Mouse (Mus musculus) heart, embryonic 16.5 days (tissue): ENCODE measurements around the gene Rims4. TPM values are rescaled to one million over a fixed set of nuclear protein-coding genes. Genes with fewer than 3 reads are reported as not detected.

Experiments used
- ATAC-seq: fragments of 200-750 bp; cut with Nextera tagmentation; replicated peaks from 2 replicates; pipeline ENCODE4 v1.8.0; 2017; ENCODE audit warnings: moderate number of reproducible peaks; ENCODE audit not compliant: insufficient read depth, low FRiP score; ENCODE audit errors: extremely low read depth
- H3K27ac ChIP-seq: fragments of 300-500 bp; sonication (generic); 2 replicates; pipeline ENCODE4 v1.5.1; 2014; ENCODE audit warnings: mild to moderate bottlenecking, low read length, control low read depth, moderate library complexity
- H3K27me3 ChIP-seq: fragments of 300-500 bp; sonication (generic); 2 replicates; pipeline ENCODE4 v1.6.1; 2014; ENCODE audit warnings: low read length, mixed read lengths; ENCODE audit not compliant: control insufficient read depth, insufficient read depth
- H3K36me3 ChIP-seq: fragments of 300-500 bp; sonication (generic); 2 replicates; pipeline ENCODE4 v1.6.1; 2014; ENCODE audit not compliant: control insufficient read depth, insufficient read depth
- H3K4me1 ChIP-seq: fragments of 300-500 bp; sonication (generic); 2 replicates; pipeline ENCODE4 v1.6.1; 2014; ENCODE audit warnings: low read length, mixed read lengths; ENCODE audit not compliant: control insufficient read depth, insufficient read depth
- H3K4me2 ChIP-seq: fragments of 300-500 bp; sonication (generic); 2 replicates; pipeline ENCODE4 v1.6.1; 2014; ENCODE audit warnings: low read depth, mild to moderate bottlenecking, control low read depth, low read length
- H3K4me3 ChIP-seq: fragments of 300-500 bp; sonication (generic); 2 replicates; pipeline ENCODE4 v1.5.1; 2014; ENCODE audit warnings: mild to moderate bottlenecking, control low read depth, low read length
- H3K9ac ChIP-seq: fragments of 300-500 bp; sonication (generic); 2 replicates; pipeline ENCODE4 v1.6.1; 2014; ENCODE audit warnings: low read length, control low read depth
- H3K9me3 ChIP-seq: fragments of 300-500 bp; sonication (generic); replicated peaks from 2 replicates; pipeline ENCODE4 v1.6.1; 2016; ENCODE audit warnings: low read length; ENCODE audit not compliant: control insufficient read depth
- WGBS: fragments of 180-500 bp; shearing (Covaris S2); extraction: QIAGEN DNeasy Blood & Tissue Kit; methylation state at CpG from one replicate; pipeline ENCODE4 v1.1.7; 2014; 5-methylcytosine and 5-hydroxymethylcytosine counted together
- polyA plus RNA-seq: library from polyadenylated mRNA; unstranded; fragments of >200 nt; fragmentation: Nextera tagmentation; extraction: Ambion mirVana; gene quantifications from 2 replicates; pipeline ENCODE4 v1.2.1, GENCODE M21; 2015

The Rims4 gene
- polyA plus RNA-seq, result 0.12 and 0.31 TPM in 2 replicates

- Histone ChIP-seq H3K9ac (peak within 1 kb of the TSS; percentile 69; the same call in 1 of the 2 replicates), H3K4me2 (peak within 1 kb of the TSS; percentile 96), H3K27me3 (peaks cover 73% of the 10 kb centered on the region), H3K36me3 (no peaks in the 10 kb centered on the region), H3K4me1 (peaks cover 4% of the 10 kb centered on the region; the same call in 1 of the 2 replicates), H3K27ac (no peak within 1 kb of the TSS), H3K4me3 (peak within 1 kb of the TSS; percentile 64), H3K9me3 (no peaks in the 10 kb centered on the region)
- ATAC-seq, result peak; percentile 78
- 1% methylated on average over 70 of the region's 115 CpGs for WGBS
These were observed at the start of gene Rims4 for GRCm38 (mm10) chr2:163918317-163919258. Gene Rims4, minus strand, starts transcription at chr2:163918683.

- 63% methylated on average over 7 of the region's 7 CpGs for WGBS
- Histone ChIP-seq H3K9ac (no peak overlapping the region), H3K4me1 (no peaks in the 10 kb centered on the region), H3K27ac (no peak overlapping the region), H3K36me3 (no peaks in the 10 kb centered on the region), H3K9me3 (no peaks in the 10 kb centered on the region), H3K4me2 (no peak overlapping the region), H3K27me3 (peaks cover 6% of the 10 kb centered on the region; the same call in 1 of the 2 replicates), H3K4me3 (no peak overlapping the region)
- ATAC-seq, result no peak
These were observed 47.2 kb upstream of the Rims4 start for GRCm38 (mm10) chr2:163965706-163966105.

GRCm38 (mm10) chr2:163964606-163965560 lies 46.4 kb upstream of the Rims4 start:
- ATAC-seq, result no peak
- Histone ChIP-seq H3K36me3 (no peaks in the 10 kb centered on the region), H3K4me2 (no peak overlapping the region), H3K9me3 (no peaks in the 10 kb centered on the region), H3K27me3 (peaks cover 6% of the 10 kb centered on the region; the same call in 1 of the 2 replicates), H3K9ac (no peak overlapping the region), H3K4me3 (no peak overlapping the region), H3K27ac (no peak overlapping the region), H3K4me1 (no peaks in the 10 kb centered on the region)
- 63% methylated on average over 19 of the region's 19 CpGs for WGBS

GRCm38 (mm10) chr2:163953622-163954310 lies 35.3 kb upstream of the Rims4 start:
- Histone ChIP-seq H3K9me3 (no peaks in the 10 kb centered on the region), H3K4me2 (no peak overlapping the region), H3K27ac (no peak overlapping the region), H3K4me3 (no peak overlapping the region), H3K36me3 (no peaks in the 10 kb centered on the region), H3K9ac (no peak overlapping the region), H3K27me3 (peaks cover 8% of the 10 kb centered on the region; the same call in 1 of the 2 replicates), H3K4me1 (no peaks in the 10 kb centered on the region)
- WGBS, result 78% methylated on average over 7 of the region's 7 CpGs
- ATAC-seq, result no peak

GRCm38 (mm10) chr2:163951770-163952169 lies 33.3 kb upstream of the Rims4 start:
- peak; percentile 67; the same call in 1 of the 2 replicates for ATAC-seq
- Histone ChIP-seq H3K27me3 (peaks cover 8% of the 10 kb centered on the region; the same call in 1 of the 2 replicates), H3K27ac (no peak overlapping the region), H3K9me3 (no peaks in the 10 kb centered on the region), H3K9ac (no peak overlapping the region), H3K4me2 (no peak overlapping the region), H3K36me3 (no peaks in the 10 kb centered on the region), H3K4me3 (no peak overlapping the region), H3K4me1 (no peaks in the 10 kb centered on the region)
- 17% methylated on average over 4 of the region's 4 CpGs for WGBS

GRCm38 (mm10) chr2:163947976-163948375 lies 29.5 kb upstream of the Rims4 start:
- H3K9ac ChIP-seq, result no peak overlapping the region
- H3K9me3 ChIP-seq, result no peaks in the 10 kb centered on the region
- H3K27me3 ChIP-seq, result peaks cover 8% of the 10 kb centered on the region; the same call in 1 of the 2 replicates
- ATAC-seq, result no peak
- H3K4me1 ChIP-seq, result 0 out of 2 replicates have a peak, but pooled peaks cover 2% of the 10 kb centered on the region
- no peak overlapping the region for H3K27ac ChIP-seq
- no peak overlapping the region for H3K4me2 ChIP-seq
- no peaks in the 10 kb centered on the region for H3K36me3 ChIP-seq
- 68% methylated on average over 7 of the region's 7 CpGs for WGBS
- no peak overlapping the region for H3K4me3 ChIP-seq

- 59% methylated on average over 15 of the region's 15 CpGs for WGBS
- H3K9me3 ChIP-seq, result no peaks in the 10 kb centered on the region
- no peaks in the 10 kb centered on the region for H3K36me3 ChIP-seq
- H3K4me3 ChIP-seq, result no peak overlapping the region
- H3K27ac ChIP-seq, result no peak overlapping the region
- ATAC-seq, result no peak
- no peak overlapping the region for H3K9ac ChIP-seq
- no peak overlapping the region for H3K4me2 ChIP-seq
- peaks cover 4% of the 10 kb centered on the region; the same call in 1 of the 2 replicates for H3K27me3 ChIP-seq
- H3K4me1 ChIP-seq, result 0 out of 2 replicates have a peak, but pooled peaks cover 2% of the 10 kb centered on the region
These were observed 27.7 kb upstream of the Rims4 start for GRCm38 (mm10) chr2:163946221-163946620.

- H3K4me1 ChIP-seq, result 0 out of 2 replicates have a peak, but pooled peaks cover 2% of the 10 kb centered on the region
These were observed 26.0 kb upstream of the Rims4 start for GRCm38 (mm10) chr2:163944511-163944910.

More at GRCm38 (mm10) chr2:163944511-163944910, 26.0 kb upstream of the Rims4 start:
- Histone ChIP-seq H3K27ac (no peak overlapping the region), H3K36me3 (no peaks in the 10 kb centered on the region), H3K27me3 (no peaks in the 10 kb centered on the region), H3K9me3 (no peaks in the 10 kb centered on the region), H3K4me2 (no peak overlapping the region), H3K4me3 (no peak overlapping the region), H3K9ac (no peak overlapping the region)
- ATAC-seq, result no peak
- 66% methylated on average over 8 of the region's 8 CpGs for WGBS
